Mouse (Mus musculus): ENCODE measurements around the gene Fmo2.

- TF ChIP-seq SMC3 (IDR thresholded peaks at IDR 0.05; ENCODE audit: low read depth, low read length) = no peak
- TF ChIP-seq CTCF (IDR thresholded peaks at IDR 0.05 in 2 of 3, conservative IDR thresholded peaks at IDR 0.05 in 1 of 3; ENCODE audit: control insufficient read depth in 1 of 3, insufficient read depth in 1 of 3, low read depth in 2 of 3, low read length in 3 of 3, poor library complexity in 1 of 3, severe bottlenecking in 1 of 3) = no peak
- TF ChIP-seq MEF2A (IDR thresholded peaks at IDR 0.05; ENCODE audit: extremely low read depth, insufficient replicate concordance, low read depth, low read length, poor library complexity, severe bottlenecking) = no peak
- no peak for TF ChIP-seq ELF1 (IDR thresholded peaks at IDR 0.05; ENCODE audit: low read depth, low read length)
- TF ChIP-seq BHLHE40 (IDR thresholded peaks at IDR 0.05; ENCODE audit: borderline replicate concordance, low read depth, low read length) = no peak
- TF ChIP-seq EP300 (IDR thresholded peaks at IDR 0.05; ENCODE audit: low read depth in 1 of 2, low read length in 2 of 2) = no peak
- TF ChIP-seq POLR2A (IDR thresholded peaks at IDR 0.05; ENCODE audit: control insufficient read depth in 1 of 2, insufficient read depth in 1 of 2, low read depth in 1 of 2, low read length in 2 of 2, poor library complexity in 1 of 2) = no peak
- TF ChIP-seq USF1 (IDR thresholded peaks at IDR 0.05; ENCODE audit: low read depth, low read length) = no peak
These were observed 36.0 kb upstream of the Fmo2 start for GRCm38 (mm10) chr1:162934374-162935012.

Data from MEL (cell line).